Mouse (Mus musculus): ENCODE results near the gene Il6st.
A peak's percentile ranks its signal among the peaks of the same experiment; 100 is the strongest.

Il6st gene

DNA sequence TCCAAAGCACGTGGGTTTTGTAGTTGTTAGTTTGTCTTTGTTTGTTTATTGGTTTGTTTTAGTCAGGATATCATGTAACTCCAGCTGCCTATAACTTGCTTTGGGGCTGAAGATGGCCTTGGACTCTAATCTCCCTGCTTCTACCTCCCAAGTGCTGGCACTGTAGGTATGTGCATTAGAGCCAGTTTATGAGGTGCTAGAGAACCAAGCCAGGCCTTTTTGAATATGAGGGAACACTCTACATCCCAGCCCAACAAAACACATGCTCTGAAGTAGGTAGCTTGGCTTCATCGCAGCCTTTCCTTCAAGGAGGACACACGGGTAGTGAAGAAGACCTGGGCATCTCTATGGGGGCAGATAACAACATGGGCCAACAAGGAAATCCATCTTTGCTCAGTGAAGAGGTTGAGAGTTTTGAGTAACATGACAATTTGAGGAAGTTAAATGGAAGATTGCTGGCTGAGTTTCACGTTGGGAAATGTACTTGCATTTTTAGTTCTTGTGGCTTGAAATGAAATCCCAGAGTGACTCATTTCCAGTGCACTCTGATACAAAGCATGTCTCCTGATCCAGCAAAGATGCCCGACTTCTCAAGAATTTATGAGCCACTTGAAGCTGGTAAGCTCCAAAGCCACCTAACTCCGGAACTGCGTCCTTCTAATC lies 20.9 kb upstream of the Il6st start:
- no peak for DNase-seq (ENCODE audit: low spot score)

DNA sequence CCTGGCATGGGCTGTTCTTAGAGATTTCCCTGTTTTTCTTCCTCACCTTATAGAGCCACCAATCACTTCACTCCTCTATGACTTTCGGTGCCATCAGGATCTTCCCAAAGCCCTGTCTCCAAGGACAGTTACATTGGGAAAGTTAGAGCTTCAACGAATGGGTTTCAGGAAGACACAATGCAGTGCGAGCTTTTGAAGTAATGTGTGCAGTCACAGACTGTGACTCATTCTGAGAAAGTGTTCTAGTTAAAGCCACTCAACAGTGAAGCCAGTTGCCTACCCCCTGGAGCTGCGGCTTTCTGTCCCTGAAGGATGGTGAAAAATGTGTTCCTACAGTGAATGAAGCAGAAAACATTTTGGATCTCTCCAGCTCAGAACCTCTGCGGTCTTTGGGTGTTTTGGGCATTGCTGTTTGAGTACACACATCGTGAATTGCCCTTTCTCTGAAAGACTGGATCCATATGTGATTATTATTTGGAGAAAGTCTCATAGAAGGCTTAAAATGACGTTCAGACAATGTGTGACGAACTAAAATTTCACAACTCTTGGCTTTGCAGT lies 16.7 kb upstream of the Il6st start:
- DNase-seq (ENCODE audit: low spot score) = no peak

DNA sequence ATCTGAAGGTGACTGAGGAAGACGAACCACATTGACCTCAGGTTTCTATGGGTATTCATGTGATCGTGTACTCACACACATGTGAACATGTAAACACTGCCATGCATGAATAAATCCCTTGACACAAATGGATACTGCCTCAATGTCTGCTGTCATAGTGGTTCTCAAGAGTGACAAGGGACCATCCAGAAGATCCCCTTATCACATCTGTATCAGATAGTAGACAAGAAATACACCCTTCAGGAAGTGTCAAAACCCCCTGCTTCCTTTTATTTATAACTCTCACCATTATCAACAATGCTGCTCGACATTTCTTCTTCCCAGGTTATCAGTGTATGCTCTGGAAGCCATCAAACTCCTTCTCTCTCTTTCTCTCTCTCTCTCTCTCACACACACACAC lies 13.7 kb upstream of the Il6st start:
- no peak for DNase-seq (ENCODE audit: low spot score)

DNA sequence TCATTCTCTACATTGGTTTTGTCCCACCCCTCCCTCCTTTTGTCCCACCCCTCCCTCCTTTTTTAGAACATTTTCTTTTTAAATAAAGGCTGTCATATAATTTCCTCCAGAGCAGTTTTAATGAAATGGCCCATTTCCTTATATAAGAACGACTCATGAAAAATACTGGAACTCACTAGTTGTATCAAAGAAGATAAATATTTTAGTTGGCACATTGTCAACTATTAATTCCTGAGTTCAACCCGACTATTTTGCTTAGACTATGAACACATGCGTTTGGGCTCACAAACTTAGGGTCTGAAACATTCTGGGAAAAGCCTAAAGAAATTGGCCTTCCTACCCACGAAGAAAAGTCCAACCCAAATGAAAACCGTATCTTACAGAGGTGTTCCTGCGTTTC lies 6.5 kb upstream of the Il6st start:
- no peak for DNase-seq (ENCODE audit: low spot score)

DNA sequence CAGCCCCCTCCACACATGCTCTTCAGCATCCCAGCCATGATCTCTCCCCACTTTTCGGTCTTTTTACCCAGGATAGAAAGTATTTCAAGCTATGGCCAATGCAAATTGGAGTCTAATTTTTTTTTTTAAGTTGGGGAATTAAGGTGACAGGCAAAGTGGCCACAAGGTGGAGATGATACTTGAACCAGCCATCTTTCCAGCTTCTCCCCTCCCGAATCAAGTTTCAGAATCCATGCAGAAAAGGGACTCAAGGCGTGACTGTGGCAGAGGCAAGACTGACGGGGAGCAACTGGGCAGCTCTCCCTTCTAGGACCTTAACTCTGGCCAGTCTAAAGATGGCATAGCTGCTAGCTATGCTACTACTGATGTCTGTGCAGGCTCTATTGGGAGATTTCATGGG lies 5.9 kb upstream of the Il6st start:
- no peak for DNase-seq (ENCODE audit: low spot score)

DNA sequence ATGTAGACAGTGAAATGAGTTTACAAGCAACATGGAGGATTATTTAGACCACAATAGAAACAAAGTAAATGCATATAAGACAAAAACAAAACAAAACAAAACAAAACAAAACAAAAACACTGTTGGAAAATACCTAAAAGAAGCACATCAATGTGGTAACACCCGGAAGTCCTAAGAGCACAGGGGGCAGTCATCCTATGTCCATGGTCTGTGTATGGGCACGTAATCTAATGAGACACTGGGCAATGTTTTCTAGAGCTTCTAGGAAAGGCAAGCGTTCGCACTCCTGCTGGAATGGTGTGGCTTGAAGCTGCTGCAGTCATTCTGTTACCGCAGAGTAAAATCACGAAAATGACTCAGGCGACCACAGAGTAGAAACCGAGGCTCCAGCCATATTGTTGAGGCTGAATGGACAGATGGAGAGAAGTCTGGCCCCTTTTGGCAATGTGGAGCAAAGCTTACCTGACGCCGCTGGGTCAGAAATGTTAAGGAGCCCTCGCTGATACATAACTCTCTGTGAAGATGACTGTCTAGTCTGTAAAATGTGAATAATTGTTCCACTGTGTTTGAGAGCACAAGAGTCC lies 5.3 kb upstream of the Il6st start:
- DNase-seq (ENCODE audit: low spot score) = no peak

DNA sequence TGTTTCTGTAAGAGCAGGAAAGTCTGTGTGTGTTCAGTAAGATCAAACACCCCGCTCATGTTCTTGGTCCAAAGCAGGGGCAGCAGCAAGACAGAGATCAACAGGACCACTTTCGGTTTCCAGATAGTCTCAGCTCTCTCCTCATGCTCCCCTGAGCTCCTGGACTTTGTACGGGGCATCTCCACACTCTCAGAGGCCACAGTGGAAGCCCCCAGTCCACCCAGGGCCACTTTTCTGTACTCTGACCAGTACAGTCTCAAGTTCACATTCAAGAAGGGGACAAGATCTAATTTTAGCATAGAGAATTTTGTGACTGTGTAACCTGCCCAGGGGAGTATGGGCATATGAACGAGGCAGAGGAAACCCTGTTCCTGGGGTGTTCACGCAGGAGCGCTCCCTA lies 3.9 kb upstream of the Il6st start:
- no peak for DNase-seq (ENCODE audit: low spot score)

DNA sequence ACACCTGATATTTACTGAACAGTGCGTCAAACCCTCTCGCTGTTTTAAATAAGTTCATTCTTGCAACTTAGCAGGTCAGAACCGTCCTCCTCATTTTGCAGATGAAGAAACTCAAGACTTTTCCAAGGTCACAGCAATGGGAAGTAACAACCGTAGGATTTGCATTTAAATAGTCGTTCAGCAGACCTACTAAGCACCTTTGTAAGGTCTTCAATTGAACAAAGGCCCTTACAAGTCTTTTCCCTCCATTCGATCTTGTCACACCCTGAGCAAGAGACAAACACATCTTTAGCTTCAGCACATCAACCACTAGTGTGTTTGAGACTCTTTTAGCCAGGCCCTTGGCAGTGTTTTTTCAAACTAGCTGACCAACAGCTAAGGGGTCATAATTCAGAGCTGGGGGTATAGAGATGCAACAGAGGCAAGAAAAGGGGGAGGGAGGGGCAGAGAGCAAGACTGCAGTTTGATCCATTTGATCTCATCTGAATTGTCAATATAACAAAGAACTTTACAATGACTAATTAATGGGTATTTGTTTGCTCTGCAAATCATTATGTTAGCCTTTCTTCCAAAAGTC lies 1.4 kb upstream of the Il6st start:
- DNase-seq (ENCODE audit: low spot score) = no peak

DNA sequence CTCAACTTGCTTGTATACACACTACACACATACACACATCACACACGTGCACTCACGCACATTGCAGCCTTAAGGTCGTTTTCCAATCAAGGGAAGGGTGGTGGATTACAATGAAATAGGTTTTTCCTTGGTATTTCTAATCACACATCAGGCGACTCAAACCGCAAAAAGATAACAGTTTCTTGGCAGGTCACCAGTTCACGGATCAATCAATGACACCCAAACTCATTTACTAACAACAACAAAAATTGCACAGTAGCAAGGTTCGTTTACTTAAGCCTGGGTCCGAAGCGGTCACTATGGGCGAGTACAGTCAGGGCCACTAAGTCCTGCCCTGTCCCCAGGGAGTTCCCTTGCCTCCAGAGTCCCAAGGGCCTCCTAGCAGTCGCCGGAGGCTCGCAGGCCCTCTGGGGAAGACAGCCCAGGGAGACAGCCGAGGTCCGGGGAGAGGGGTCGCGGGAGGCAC lies 500 bp upstream of the Il6st start:
- DNase-seq (ENCODE audit: low spot score) = no peak

DNA sequence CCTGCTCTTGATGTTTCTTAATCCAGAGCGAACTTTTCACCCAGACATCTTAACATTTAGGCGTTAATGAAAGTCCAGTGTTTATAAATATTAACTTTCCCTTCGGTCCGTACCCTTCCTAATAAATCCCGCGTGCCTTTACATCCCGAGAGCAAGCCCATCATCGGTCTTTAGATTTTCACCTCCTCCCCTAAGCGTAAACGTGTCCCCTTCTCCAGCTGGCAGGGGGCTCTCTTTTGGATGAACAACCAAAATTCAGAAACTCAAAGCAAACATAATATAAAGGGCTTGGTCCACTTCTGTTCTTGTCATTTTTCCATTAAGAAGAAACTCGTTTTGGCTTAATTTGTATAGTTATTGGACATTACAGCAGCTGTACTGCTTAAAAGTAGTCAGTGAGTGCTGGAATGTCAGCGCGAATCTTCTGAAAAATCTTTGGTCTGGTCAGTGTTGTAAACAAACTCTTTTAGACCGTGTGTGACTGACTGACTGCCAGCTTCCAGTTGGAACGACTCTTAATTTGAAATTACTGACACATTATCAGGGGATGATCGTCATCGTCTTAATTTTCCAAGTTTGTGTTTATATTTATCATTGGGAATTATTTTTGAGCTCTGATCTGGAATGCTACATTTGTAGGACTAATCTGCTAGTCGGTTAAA lies 887 bp downstream of the Il6st start:
- DNase-seq (ENCODE audit: low spot score) = peak; percentile 83

DNA sequence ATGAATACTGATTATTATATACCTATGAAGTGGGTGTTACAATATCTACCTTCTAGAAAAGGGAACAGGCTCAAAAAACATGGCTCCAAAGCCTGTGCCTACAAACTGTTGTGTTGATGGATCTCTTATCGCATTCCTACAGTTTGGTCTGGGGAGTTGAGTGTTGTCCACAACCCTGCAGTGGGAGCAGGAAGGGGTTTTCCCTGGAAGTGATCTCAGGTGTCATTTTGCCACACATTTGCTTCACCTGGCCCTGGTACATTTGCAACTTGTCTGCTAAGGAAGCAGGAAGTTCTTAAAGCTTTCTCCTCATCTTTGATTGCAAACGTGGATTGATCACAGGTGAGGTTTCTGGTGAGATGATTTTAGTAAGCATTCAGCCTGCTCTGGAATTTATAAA lies 1.7 kb downstream of the Il6st start:
- no peak for DNase-seq (ENCODE audit: low spot score)

DNA sequence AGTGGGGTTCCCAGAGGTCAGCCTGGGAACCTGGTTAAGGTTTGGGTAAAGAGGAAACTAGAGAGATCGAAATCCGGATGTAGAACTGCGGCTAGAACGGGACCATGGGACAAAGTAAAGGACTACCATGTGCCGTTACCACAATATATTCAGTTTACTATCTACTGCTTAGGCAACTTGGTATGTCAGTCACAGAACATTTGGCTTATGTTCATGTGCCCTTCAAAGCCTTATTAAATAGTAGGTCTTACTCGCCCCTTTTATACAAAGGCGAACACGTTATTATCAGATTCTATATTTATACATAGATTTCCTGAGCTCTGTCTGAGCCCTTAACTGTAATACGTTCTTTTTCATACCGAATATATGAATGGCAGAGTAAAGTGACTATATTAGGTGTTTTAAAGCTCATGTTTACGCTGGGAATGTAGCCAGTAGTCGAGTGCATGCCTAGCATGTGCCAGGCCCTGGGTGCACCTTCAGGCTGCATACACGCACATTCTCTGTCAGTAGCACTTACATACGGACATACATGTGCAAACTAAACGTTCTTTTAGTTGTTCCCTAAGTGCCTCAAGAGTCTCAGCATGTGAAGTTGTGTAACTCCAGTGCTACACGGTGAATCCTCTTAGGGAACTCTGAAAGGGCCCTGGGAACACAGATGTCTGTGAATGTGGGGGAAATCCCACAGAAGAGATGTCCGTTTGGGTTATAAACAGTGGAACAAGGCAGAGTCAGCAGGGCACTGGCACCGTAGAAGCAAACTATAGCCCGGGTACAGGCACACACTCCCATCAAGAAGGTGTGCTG lies 2.5 kb downstream of the Il6st start:
- DNase-seq (ENCODE audit: low spot score) = no peak

DNA sequence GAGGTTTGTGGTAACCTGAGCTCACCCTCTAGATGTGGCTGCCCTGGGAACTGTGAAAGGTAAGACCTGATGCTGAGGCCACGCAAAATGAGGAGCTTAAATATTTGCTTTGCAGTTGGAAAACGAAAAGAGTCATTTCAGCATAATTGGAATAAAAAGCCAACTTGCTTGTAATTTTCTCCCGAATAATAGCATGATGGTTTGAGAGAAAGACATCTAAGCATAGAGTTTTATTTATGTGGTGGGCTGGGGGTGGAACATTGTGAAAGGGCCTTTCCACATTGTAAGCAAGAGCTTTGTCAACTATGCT lies 3.0 kb downstream of the Il6st start:
- no peak for DNase-seq (ENCODE audit: low spot score)

DNA sequence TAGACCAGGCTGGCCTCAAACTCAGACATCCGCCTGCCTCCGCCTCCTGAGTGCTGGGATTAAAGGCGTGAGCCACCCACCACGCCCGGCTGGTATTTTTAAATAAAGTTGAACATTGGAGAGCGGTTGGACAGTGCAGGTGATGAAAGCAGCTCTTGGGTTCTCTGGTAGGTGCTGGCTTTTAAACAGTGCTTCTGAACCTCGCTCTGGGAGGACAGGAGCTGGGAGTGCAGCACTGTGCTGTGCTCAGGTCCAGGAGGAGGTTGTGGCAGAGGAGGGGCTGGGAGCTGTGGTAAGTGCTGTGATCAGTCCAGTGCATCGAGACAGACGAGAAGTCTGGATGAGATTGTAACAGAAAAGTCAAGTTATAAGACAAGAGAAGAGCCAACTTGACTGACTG lies 3.5 kb downstream of the Il6st start:
- DNase-seq (ENCODE audit: low spot score) = no peak

DNA sequence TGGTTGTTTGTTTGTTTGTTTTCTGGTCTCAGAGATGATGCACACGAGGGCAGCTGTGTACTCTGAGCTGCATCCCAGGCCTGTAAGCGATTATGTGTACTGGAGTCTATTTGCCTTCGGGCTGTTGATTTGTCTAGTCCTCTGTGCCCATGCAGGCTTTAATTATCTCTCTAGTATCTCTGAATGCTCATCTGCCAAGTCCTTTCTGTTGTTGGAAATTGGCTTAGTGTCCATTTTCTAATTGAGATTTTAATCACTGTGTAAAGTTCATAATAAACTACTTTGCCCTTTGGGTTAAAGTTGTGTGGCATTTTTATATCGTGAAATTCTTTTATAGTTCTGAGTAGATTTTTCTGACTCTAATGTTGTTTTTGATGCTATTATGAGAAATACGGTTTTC lies 5.6 kb downstream of the Il6st start:
- DNase-seq (ENCODE audit: low spot score) = no peak

DNA sequence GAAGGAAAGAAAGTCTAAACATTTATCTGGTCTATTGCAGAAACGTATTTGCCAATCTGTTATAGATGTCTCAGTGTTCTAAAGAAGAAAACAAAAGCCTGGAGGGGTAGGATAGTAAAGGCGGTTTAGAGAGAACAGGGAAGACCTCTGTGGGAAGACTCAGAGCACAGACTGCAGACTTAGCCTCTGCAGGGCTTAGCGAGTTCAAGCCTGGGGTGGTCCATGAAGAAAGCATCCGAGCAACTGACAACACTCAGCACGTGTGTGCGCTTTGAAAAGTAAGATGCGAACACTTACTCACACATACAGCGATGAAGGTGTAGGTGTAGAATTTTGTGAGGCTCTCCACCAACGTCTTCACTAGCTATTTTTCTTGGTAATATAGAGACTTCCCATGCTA lies 7.3 kb downstream of the Il6st start:
- DNase-seq (ENCODE audit: low spot score) = no peak

DNA sequence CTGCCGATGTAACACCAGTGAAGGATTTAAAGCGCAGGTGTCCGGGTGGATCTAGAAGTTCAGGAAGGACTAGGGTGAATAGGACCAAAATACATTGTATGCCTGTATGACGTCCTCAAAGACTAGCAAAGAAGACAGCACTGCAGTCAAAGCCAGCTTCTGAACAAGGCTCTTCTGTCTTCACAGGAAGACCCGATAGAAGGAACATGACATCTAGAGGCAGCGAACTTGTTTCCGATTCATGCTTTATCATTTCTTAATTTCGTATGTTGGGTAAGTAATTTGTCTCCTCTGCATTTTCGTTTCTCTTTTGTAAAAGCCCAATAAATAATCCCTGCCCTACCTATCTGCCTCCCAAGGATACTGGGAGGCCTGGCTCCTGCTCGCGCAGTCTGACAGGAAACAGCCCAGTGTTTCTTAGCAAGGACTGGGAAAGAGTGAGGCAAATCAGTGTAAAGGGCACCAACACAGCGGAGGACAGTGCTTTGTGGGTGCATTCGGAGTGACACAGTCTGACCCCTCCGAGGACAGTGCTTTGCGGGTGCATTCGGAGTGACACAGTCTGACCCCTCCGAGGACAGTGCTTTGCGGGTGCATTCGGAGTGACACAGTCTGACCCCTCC lies 8.6 kb downstream of the Il6st start:
- no peak for DNase-seq (ENCODE audit: low spot score)

DNA sequence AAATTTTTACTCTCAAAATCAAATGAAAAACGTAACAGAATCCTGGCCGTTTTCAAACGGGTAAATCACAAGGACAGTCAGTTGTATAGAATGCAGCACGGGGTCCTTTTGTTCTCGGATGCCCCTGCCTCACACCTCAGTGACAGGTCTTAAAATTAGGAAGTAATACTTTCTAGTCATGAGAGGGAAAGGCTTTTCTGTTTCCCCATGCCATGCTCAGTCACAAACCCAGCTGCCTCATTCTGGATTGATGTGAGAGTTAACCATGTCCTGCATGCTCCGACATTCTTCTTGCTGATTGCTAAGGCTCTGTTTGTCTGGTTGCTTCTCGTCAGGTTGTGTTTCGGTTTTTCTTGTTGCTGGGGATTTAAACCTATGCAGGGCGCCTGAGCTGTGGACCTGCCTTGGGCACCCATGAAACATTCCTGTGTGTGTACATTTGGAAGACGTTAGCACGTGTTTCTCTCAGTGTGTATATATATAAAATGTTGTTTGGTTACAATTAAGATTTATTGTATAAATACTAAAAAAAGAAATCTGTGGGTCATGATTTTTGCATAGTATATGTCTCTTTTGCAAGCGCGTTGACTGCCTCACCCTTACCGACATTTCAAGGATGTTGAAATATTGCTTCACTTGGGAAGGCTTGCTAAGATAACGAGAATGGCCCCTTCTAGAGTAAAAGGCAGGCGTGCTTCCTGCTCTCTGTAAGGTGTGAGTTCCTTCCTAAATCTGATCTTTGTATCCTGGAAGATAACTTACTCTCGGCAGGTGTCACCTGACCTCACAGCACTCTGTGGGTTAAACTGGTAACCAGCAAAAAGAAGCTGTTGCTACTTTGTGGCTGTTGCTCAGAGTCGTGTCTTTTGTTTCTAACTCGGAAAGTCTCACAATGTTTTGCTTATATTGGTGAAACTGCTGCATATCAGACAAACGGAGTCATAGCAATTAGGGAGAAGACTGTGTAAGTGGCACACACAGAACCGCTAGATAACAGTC lies 10.2 kb downstream of the Il6st start:
- DNase-seq (ENCODE audit: low spot score) = no peak

DNA sequence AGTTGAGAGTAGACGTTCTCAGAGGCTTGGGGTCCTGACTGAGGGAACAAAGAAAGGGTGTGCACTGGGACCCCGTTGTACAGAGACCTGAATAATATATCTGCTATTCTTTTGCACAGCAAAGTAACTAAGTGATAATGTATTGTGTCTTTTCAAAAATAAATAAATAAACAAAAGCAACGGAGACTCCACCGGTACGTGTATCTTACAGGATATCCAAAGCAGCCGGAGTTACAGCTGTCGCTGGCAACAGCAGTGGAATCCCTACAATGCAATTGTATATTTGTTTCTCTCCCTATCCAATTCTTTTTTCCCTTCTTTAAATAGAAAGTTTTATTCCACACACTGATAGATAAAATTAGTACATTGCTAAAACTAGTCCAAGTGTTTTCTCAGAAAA lies 15.2 kb downstream of the Il6st start:
- DNase-seq (ENCODE audit: low spot score) = no peak

DNA sequence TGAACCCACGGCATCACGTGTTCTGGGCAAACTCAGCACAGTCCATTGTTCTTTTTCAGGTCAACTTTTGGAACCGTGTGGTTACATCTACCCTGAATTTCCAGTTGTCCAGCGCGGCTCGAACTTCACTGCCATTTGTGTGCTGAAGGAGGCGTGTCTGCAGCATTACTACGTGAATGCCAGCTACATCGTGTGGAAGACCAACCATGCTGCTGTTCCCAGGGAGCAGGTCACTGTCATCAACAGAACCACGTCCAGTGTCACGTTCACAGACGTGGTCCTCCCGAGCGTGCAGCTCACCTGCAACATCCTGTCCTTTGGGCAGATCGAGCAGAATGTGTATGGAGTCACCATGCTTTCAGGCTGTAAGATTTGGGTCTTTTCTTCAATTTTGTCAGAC lies 16.1 kb downstream of the Il6st start:
- no peak for DNase-seq (ENCODE audit: low spot score)

DNA sequence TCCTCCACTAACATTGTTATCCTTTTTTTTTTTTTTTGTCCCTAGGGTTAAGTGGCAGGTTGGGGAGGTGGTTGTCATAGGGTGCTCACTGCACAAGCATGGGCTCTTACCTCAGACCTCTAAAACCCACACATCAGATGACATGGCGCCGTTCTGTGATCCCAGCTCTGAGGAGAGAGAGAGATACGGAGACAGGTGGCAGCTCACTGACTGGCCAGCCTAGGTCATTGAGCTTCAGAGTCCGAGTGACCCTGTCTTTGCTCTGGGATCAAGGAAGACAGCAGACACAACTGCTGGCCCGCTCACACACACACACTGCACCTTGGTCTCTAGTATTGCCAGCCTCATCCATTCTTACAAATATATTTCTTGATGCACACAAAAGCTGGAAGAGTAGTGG lies 18.7 kb downstream of the Il6st start:
- DNase-seq (ENCODE audit: low spot score) = no peak

Data from adipocyte (in vitro differentiated cells).